Mouse (Mus musculus): ENCODE results near the gene Tmem121b. TPM values are rescaled to one million over a fixed set of nuclear protein-coding genes. Genes with fewer than 3 reads are reported as not detected.
A peak's percentile ranks its signal among the peaks of the same experiment; 100 is the strongest.

Tmem121b gene
- polyA plus RNA-seq, 1 experiment from 2014 or later = 0.78 TPM

GRCm38 (mm10) chr6:120473427-120473826 lies 20.2 kb downstream of the Tmem121b start:
- DNase-seq (ENCODE audit: low spot score, missing footprints) (no peak), ATAC-seq (ENCODE audit: low FRiP score) (peak; percentile 33; the same call in 1 of the 2 replicates)
- Histone ChIP-seq H3K36me3 (ENCODE audit: control insufficient read depth, insufficient read depth, low read length) (no peaks in the 10 kb centered on the region), H3K4me3 (ENCODE audit: low read depth, low read length) (no peak overlapping the region), H3K9ac (ENCODE audit: low read length) (peak overlapping the region; percentile 1; the same call in 1 of the 2 replicates), H3K4me1 (ENCODE audit: control insufficient read depth, insufficient read depth, low read length) (peaks cover 16% of the 10 kb centered on the region), H3K9me3 (ENCODE audit: control insufficient read depth, low read length) (no peaks in the 10 kb centered on the region), H3K27ac (ENCODE audit: low read depth, low read length) (no peak overlapping the region), H3K4me2 (no peak overlapping the region), H3K27me3 (ENCODE audit: control insufficient read depth, insufficient read depth, low read length) (no peaks in the 10 kb centered on the region)
- 47% methylated on average over 5 of the region's 5 CpGs for WGBS

GRCm38 (mm10) chr6:120472455-120473140 lies 21.0 kb downstream of the Tmem121b start:
- Histone ChIP-seq H3K36me3 (ENCODE audit: control insufficient read depth, insufficient read depth, low read length) (no peaks in the 10 kb centered on the region), H3K4me1 (ENCODE audit: control insufficient read depth, insufficient read depth, low read length) (peaks cover 16% of the 10 kb centered on the region), H3K9ac (ENCODE audit: low read length) (0 out of 2 replicates have a peak overlapping the region, but pooled peaks have one; percentile 2), H3K27ac (ENCODE audit: low read depth, low read length) (0 out of 2 replicates have a peak overlapping the region, but pooled peaks have one; percentile 49), H3K9me3 (ENCODE audit: control insufficient read depth, low read length) (no peaks in the 10 kb centered on the region), H3K27me3 (ENCODE audit: control insufficient read depth, insufficient read depth, low read length) (no peaks in the 10 kb centered on the region), H3K4me2 (peak overlapping the region; percentile 2; the same call in 1 of the 2 replicates), H3K4me3 (ENCODE audit: low read depth, low read length) (no peak overlapping the region)
- peak; percentile 91 for DNase-seq (ENCODE audit: low spot score, missing footprints)
- ATAC-seq (ENCODE audit: low FRiP score) = peak; percentile 30
- 12% methylated on average over 8 of the region's 8 CpGs for WGBS

- no peaks in the 10 kb centered on the region for H3K27me3 ChIP-seq (ENCODE audit: control insufficient read depth, insufficient read depth, low read length)
- peaks cover 16% of the 10 kb centered on the region for H3K4me1 ChIP-seq (ENCODE audit: control insufficient read depth, insufficient read depth, low read length)
- no peaks in the 10 kb centered on the region for H3K9me3 ChIP-seq (ENCODE audit: control insufficient read depth, low read length)
- DNase-seq (ENCODE audit: low spot score, missing footprints) = peak; percentile 91
- H3K4me2 ChIP-seq = peak overlapping the region; percentile 2; the same call in 1 of the 2 replicates
- H3K27ac ChIP-seq (ENCODE audit: low read depth, low read length) = peak overlapping the region; percentile 49
- ATAC-seq (ENCODE audit: low FRiP score) = peak; percentile 70
- no peaks in the 10 kb centered on the region for H3K36me3 ChIP-seq (ENCODE audit: control insufficient read depth, insufficient read depth, low read length)
- WGBS = 6% methylated on average over 5 of the region's 5 CpGs
- H3K4me3 ChIP-seq (ENCODE audit: low read depth, low read length) = no peak overlapping the region
- H3K9ac ChIP-seq (ENCODE audit: low read length) = 0 out of 2 replicates have a peak overlapping the region, but pooled peaks have one; percentile 2
These were observed 21.6 kb downstream of the Tmem121b start for GRCm38 (mm10) chr6:120471991-120472441.

GRCm38 (mm10) chr6:120470666-120471065 lies 22.9 kb downstream of the Tmem121b start:
- no peaks in the 10 kb centered on the region for H3K36me3 ChIP-seq (ENCODE audit: control insufficient read depth, insufficient read depth, low read length)
- WGBS = 95% methylated on average over 1 of the region's 1 CpGs
- no peak overlapping the region for H3K4me3 ChIP-seq (ENCODE audit: low read depth, low read length)
- no peak overlapping the region for H3K27ac ChIP-seq (ENCODE audit: low read depth, low read length)
- peaks cover 16% of the 10 kb centered on the region for H3K4me1 ChIP-seq (ENCODE audit: control insufficient read depth, insufficient read depth, low read length)
- no peaks in the 10 kb centered on the region for H3K27me3 ChIP-seq (ENCODE audit: control insufficient read depth, insufficient read depth, low read length)
- H3K9ac ChIP-seq (ENCODE audit: low read length) = no peak overlapping the region
- H3K9me3 ChIP-seq (ENCODE audit: control insufficient read depth, low read length) = no peaks in the 10 kb centered on the region
- DNase-seq (ENCODE audit: low spot score, missing footprints) (no peak), ATAC-seq (ENCODE audit: low FRiP score) (no peak)
- no peak overlapping the region for H3K4me2 ChIP-seq

GRCm38 (mm10) chr6:120469770-120470169 lies 23.8 kb downstream of the Tmem121b start:
- no peaks in the 10 kb centered on the region for H3K9me3 ChIP-seq (ENCODE audit: control insufficient read depth, low read length)
- no peak overlapping the region for H3K4me3 ChIP-seq (ENCODE audit: low read depth, low read length)
- H3K27ac ChIP-seq (ENCODE audit: low read depth, low read length) = no peak overlapping the region
- peaks cover 16% of the 10 kb centered on the region for H3K4me1 ChIP-seq (ENCODE audit: control insufficient read depth, insufficient read depth, low read length)
- 0 out of 2 replicates have a peak, but pooled peaks cover under 1% of the 10 kb centered on the region for H3K27me3 ChIP-seq (ENCODE audit: control insufficient read depth, insufficient read depth, low read length)
- no peaks in the 10 kb centered on the region for H3K36me3 ChIP-seq (ENCODE audit: control insufficient read depth, insufficient read depth, low read length)
- ATAC-seq (ENCODE audit: low FRiP score) (no peak), DNase-seq (ENCODE audit: low spot score, missing footprints) (no peak)
- no peak overlapping the region for H3K4me2 ChIP-seq
- H3K9ac ChIP-seq (ENCODE audit: low read length) = no peak overlapping the region

- WGBS = 64% methylated on average over 3 of the region's 3 CpGs
- Histone ChIP-seq H3K27ac (ENCODE audit: low read depth, low read length) (no peak overlapping the region), H3K9me3 (ENCODE audit: control insufficient read depth, low read length) (no peaks in the 10 kb centered on the region), H3K4me2 (no peak overlapping the region), H3K4me1 (ENCODE audit: control insufficient read depth, insufficient read depth, low read length) (peaks cover 16% of the 10 kb centered on the region), H3K9ac (ENCODE audit: low read length) (no peak overlapping the region), H3K4me3 (ENCODE audit: low read depth, low read length) (no peak overlapping the region), H3K36me3 (ENCODE audit: control insufficient read depth, insufficient read depth, low read length) (no peaks in the 10 kb centered on the region), H3K27me3 (ENCODE audit: control insufficient read depth, insufficient read depth, low read length) (peaks cover 4% of the 10 kb centered on the region; the same call in 1 of the 2 replicates)
- DNase-seq (ENCODE audit: low spot score, missing footprints) (no peak), ATAC-seq (ENCODE audit: low FRiP score) (no peak)
These were observed 24.3 kb downstream of the Tmem121b start for GRCm38 (mm10) chr6:120469268-120469667.

GRCm38 (mm10) chr6:120468259-120468658 lies 25.3 kb downstream of the Tmem121b start:
- DNase-seq (ENCODE audit: low spot score, missing footprints) = no peak
- Histone ChIP-seq H3K9me3 (ENCODE audit: control insufficient read depth, low read length) (no peaks in the 10 kb centered on the region), H3K27ac (ENCODE audit: low read depth, low read length) (no peak overlapping the region), H3K4me3 (ENCODE audit: low read depth, low read length) (no peak overlapping the region), H3K9ac (ENCODE audit: low read length) (no peak overlapping the region), H3K36me3 (ENCODE audit: control insufficient read depth, insufficient read depth, low read length) (no peaks in the 10 kb centered on the region), H3K4me2 (no peak overlapping the region), H3K4me1 (ENCODE audit: control insufficient read depth, insufficient read depth, low read length) (peaks cover 21% of the 10 kb centered on the region), H3K27me3 (ENCODE audit: control insufficient read depth, insufficient read depth, low read length) (peaks cover 14% of the 10 kb centered on the region)
- WGBS = 92% methylated on average over 4 of the region's 4 CpGs
- ATAC-seq (ENCODE audit: low FRiP score) = no peak

GRCm38 (mm10) chr6:120466609-120467329 lies 26.8 kb downstream of the Tmem121b start:
- Histone ChIP-seq H3K9ac (ENCODE audit: low read length) (no peak overlapping the region), H3K27ac (ENCODE audit: low read depth, low read length) (no peak overlapping the region), H3K27me3 (ENCODE audit: control insufficient read depth, insufficient read depth, low read length) (peaks cover 26% of the 10 kb centered on the region), H3K4me3 (ENCODE audit: low read depth, low read length) (no peak overlapping the region), H3K4me2 (no peak overlapping the region), H3K36me3 (ENCODE audit: control insufficient read depth, insufficient read depth, low read length) (no peaks in the 10 kb centered on the region), H3K9me3 (ENCODE audit: control insufficient read depth, low read length) (no peaks in the 10 kb centered on the region), H3K4me1 (ENCODE audit: control insufficient read depth, insufficient read depth, low read length) (peaks cover 10% of the 10 kb centered on the region)
- ATAC-seq (ENCODE audit: low FRiP score) = no peak
- WGBS = 82% methylated on average over 10 of the region's 10 CpGs
- DNase-seq (ENCODE audit: low spot score, missing footprints) = no peak

DNA sequence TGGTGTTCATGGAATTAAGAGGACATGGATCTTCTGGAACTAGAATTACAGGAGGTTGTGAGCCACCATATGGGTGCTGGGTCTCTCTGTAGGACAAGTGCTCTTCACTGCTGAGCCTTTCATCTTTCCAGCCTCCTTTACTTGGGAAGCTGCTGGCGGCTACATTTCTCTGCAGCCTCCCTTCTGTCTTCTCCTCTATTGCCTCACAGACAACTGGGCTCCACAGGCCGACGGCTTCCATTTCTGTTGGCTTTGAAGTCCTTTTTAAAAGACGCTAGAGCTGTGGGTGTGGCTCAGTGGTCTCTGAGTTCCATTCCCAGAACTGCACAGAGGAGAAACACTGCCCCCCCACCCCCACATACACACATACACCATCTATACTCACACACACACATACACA lies 28.2 kb downstream of the Tmem121b start:
- Histone ChIP-seq H3K36me3 (ENCODE audit: control insufficient read depth, insufficient read depth, low read length) (no peaks in the 10 kb centered on the region), H3K27ac (ENCODE audit: low read depth, low read length) (no peak overlapping the region), H3K4me3 (ENCODE audit: low read depth, low read length) (no peak overlapping the region), H3K4me1 (ENCODE audit: control insufficient read depth, insufficient read depth, low read length) (peaks cover 8% of the 10 kb centered on the region), H3K27me3 (ENCODE audit: control insufficient read depth, insufficient read depth, low read length) (peaks cover 27% of the 10 kb centered on the region), H3K9me3 (ENCODE audit: control insufficient read depth, low read length) (no peaks in the 10 kb centered on the region), H3K4me2 (no peak overlapping the region), H3K9ac (ENCODE audit: low read length) (no peak overlapping the region)
- WGBS = 43% methylated on average over 4 of the region's 4 CpGs
- DNase-seq (ENCODE audit: low spot score, missing footprints) = no peak
- no peak for ATAC-seq (ENCODE audit: low FRiP score)
